Mouse (Mus musculus): ENCODE results near the gene Armcx5.
A peak's percentile ranks its signal among the peaks of the same experiment; 100 is the strongest.
"Not testable (repeated sequence)": the region's sequence is repeated elsewhere in the genome, so short reads cannot be mapped to it uniquely, and the experiment has no call there.

Gene Armcx5

DNA sequence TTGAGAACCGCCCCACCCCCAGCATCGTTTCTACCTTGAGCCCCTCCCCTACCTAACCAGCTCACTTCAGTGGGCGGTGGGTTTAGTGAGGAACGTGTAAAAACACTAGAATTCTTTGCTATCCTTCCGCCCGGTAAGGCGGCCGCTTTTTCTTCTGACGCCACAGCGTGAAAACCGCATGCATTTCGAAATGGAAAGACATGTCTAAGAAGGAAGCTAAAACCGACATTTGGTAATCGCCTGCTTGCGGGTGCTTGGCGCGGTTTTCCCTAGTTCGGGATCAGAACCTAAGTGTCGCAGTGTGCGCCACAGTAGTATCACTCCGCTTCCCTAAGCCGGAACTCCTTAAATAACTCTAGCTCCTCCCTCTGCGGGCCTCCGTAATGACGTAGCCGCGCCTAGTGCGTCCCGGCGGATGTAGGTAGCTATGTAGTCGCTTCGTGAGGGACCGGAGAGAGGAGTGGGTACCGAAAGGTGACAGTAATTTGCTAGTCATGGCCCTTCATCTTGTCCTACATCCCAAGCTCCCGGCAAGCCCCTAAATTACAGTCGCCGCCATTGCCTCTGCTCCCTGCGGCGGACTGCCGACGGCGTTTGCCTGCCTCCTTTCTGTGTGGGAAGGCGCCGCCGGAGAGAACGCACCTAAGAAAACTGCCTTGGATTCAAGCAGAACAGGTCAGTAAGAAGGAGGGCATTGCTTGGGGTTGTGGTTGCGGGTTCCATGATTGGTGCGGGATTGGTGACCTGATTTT, at the start of gene Armcx5, which contains the start of gene Gprasp1:
Gene Armcx5 (plus strand): TSS at position 430 of the 752 bp plus-strand sequence.
Gene Gprasp1 (plus strand): TSS at position 430 of the 752 bp plus-strand sequence.
- peak; percentile 69 to 82 for DNase-seq

DNA sequence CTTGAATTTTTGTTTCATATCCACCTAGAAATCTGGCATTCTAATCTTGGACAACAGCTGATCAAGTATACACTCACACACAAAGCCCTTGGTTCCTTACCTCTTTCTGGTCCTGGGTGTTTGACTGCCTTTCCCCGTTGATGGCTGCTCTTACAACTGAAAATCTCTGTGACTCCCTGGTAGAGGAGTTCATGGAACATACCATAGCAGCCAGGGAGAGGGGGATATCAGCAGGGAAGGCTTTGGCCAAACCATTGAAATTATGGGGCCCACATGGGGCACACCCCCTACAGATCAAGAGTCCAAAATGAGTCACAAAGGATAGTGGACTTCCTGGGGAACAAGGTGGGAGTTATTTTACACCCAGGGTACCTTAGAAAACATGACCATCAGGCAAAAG, 48.9 kb upstream of the Armcx5 start, which contains the start of gene Tcp11x2:
Gene Tcp11x2 (minus strand): TSS at position 158 of the 400 bp plus-strand sequence.
- DNase-seq: no peak

DNA sequence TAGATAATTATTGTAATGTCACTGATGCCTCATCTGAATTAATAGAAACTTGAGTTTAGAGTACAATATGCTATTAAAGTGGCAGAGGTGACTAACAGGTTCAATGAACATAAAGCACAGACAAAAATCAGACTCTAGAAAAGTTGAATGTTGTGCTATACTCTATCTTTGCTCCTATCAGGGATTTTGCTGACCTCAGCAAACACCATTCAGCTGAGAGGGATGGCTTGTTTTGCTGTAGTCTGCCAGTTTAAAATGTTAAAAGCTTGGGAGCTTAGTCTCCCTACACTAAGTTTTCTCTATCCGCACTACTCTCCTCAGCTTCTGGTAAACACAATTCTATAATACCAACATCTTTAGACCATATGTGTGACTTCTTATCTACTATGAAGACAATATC, 39.4 kb upstream of the Armcx5 start:
- DNase-seq: no peak

DNA sequence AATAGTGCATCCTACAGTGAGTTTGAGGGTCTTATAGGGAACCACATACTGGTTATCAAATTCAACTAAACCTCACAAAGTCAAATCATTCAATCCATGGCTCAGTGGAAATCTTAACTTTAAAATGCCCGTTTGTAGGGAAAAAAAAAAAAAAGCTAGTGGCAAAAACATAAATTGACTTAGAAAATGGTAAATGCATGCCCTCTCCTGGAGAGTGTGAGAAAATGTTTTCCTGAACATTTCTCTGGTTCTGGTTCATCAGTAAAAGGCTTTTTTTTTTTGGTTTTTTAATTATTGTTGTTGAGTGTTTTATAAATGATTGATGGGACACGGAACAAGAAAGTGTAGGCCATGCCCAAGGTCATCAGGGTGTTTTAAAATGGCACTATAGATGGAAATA, 38.2 kb upstream of the Armcx5 start:
- no peak for DNase-seq

DNA sequence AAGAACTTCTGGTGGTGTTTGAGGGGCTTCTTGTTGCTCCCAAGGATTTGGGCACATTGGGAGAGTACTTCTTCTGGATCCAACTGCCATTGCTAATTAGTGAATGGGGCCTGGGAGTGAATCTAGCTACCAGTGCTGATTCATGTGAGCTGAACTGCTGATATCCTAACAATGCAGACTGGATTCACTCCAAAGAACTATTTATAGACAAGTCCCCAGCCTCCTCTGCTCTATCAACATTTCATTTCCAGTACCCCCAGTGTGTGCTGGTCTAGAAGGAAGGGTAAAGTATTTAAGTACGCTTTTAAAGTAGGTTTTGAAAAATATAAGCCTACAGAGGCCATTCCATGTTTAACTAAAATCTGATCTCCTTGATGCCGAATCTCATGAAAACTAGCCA, 29.7 kb upstream of the Armcx5 start:
- no peak for DNase-seq

DNA sequence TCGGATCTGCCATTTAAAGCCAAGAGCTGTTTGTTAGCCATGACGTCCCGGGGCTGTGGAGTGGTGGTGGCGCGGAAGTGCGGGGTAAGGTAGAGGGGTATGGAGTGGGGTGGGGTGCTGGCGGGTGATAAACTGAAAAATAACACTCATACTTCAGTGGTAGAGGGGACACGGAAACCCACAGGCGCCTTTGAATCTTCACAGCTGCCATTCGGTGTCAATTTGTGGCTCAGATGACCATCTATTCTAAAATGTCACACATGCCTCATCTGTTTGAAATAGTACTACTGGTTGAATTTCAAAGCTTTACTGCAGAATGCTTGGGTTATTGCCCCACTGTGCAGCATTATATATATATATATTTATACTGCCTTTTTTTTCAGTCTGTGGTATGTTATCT, 17.4 kb upstream of the Armcx5 start, which contains the start of gene Tmsb15a:
Gene Tmsb15a (minus strand): TSS at position 101 of the 400 bp plus-strand sequence.
- DNase-seq: no peak

DNA sequence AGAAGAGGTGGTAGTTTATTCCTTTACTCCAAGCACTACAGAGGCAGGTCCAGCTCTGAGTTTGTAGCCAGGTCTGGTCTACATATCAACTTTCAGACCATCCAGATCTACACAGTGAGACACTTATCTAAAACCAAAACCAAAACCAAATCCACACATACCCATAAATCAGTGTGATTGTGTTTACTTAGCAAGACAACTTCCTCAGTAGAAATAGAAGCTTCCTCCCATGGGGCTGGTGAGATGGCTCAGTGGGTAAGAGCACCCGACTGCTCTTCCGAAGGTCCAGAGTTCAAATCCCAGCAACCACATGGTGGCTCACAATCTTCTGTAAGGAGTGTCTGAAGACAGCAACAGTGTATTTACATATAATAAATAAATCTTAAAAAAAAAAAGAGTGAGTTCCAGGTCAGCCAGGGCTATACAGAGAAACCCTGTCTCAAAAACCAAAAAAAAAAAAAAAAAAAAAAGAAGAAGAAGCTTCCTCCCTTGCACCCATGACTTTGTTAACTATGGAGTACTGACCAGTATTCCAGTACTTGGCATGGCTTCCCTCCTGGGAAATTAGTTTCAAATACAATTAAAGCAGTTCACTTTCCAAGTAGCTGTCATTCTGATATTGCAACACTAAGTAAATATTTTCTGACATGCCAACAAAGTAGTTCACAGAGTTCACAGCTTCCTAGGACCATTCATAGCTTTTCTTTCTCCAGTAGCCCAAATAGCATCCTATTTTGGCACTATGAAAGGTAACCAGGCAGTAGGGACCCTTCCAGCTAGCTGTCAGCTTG, 3.6 kb upstream of the Armcx5 start:
- no peak for DNase-seq

DNA sequence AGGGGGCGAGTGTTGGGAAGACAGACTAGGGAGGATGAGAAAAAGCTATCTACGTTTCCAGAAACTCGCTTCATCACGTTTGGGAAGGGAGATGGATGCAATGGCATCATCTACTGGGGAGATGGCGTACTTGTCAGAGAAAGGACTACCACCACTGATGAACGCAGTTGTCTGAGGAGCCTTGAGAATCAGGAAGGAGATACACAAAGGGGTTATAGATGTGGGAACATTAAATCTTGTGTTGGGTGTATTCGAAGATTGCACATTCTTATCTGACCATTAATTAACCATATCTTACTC, 473 bp downstream of the Armcx5 start:
- no peak for DNase-seq

DNA sequence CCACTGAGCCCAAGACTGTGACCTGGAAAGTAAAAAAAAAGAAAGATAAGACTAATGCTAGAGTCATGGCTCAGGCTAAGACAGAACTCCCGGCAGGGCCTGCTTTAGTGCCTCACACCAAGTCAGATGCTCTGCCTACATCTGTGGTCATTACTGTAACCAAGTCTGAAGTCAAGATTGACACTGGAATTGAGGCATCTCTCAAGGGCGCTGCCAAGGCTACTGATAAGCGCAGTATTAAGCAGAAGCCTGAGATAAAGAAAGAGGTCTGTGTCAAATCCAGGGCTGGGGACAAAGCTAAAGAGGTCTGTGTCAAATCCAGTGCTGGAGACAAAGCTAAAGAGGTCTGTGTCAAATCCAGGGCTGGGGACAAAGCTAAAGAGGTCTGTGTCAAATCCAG, 2.8 kb downstream of the Armcx5 start:
- DNase-seq: not testable (repeated sequence)

DNA sequence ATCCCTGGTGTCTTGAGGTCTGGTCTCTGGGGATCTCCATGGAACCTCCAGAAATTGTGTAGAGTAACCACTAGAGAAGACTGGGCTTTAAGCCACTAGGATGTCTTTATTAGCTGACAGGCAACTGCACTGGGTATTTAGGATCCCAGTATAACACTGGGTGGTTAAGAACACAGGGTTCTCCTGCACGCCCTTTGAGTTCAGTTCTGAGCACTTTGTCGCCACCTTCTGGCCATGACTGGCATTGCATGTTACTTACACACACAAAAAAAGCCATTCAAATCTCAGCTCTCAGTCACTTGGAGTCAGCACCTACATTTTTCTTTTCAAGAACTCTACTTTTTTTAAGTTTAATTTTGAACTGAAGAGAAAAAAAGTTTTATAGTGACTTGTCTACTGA, 10.3 kb downstream of the Armcx5 start:
- DNase-seq: peak; percentile 9 to 28

DNA sequence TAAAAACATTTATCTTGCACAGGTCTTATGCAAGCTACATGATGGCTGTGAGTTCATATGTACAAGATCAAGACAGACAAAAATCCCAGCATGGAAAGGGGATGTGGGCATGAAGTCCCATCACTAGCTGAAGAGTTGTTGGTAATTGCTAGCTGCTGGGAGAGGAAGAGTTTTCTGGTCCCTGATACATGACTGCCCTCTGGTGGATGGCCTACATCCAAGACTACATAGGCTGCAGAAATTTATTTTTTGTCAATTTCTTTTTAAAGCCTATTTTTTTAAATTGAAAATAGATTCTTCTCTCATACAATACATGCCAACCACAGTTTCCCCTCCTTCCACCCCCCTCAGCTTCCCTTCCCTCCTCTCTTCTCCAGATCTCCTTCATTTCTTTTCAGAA, 19.2 kb downstream of the Armcx5 start:
- DNase-seq: no peak

DNA sequence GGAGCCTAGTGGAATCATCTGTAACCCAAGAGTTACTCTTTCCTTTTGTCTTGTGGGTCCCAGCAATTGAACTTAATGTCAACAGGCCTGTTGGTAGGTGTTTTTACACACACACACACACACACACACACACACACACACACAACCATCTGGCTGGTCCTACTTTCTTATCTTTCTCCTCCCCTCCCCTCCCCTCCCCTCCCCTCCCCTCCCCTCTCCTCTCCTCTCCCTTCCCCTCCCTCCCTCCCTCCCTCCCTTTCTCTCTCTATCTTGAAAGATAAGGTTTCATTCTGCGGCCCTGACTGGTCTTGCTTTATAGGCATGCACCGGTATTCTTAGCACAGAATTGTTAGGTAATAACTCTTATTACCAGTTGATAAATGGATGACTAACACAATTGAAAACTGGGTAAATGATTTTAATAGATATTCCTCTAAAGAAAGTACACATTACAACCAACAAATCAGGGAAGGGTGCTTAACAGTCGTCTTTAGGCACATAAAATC, 25.6 kb downstream of the Armcx5 start:
- no peak for DNase-seq

DNA sequence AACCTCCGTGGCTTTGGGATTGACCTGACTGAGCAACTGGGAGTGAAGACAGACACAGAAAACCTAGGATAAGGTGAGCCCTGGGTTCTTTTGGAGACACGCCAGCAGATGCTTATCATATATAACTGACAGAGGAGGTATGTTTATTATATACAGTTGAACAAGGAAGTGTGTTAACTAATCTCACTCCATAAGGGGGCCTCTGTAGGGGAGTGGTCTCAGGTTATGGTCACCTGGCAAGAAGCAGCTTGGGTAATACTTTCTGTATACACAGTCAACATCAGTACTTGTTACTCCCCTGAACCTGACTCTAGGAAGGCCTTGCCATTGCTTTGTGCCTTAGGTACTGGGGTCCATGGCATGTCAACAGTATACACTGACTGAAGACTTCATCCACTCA, 26.0 kb downstream of the Armcx5 start:
- DNase-seq: no peak

DNA sequence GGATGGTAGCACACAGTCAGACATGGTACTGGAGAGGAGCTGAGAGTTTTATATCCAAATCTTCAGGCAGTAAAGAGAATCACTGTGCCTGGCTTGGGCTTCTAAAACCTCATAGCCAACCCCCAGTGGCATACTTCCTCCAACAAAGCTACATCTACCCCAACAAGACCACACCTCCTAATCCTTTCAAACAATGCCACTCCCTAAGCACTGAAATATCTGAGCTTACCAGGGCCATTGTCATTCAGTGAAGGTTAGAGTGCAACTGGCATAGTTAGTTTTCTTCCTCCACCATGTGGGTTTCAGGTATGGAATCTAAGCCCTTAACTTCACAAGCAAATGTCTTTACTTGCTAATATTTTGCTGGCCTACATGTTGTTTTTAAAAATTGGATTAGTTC, 49.0 kb downstream of the Armcx5 start:
- DNase-seq: no peak

DNA sequence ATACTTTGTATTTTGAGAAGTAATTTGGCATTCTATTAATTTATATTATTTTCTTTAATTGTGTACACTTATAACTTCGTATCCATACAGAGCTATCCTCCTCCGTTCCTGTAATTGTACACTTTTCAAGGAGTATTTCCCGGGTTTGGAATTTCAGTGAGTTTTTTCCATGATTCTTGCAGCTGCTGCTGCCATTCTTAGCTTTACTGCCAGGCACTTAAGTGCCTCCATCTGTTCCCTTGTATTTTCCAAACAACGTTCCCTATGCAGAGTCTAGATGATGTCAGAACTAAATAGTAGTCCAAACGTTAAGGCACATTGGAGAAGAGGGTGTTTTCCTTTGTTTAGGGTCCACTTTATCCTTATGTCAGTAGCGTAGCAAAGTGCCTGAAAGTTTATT, 49.8 kb downstream of the Armcx5 start:
- no peak for DNase-seq

DNA sequence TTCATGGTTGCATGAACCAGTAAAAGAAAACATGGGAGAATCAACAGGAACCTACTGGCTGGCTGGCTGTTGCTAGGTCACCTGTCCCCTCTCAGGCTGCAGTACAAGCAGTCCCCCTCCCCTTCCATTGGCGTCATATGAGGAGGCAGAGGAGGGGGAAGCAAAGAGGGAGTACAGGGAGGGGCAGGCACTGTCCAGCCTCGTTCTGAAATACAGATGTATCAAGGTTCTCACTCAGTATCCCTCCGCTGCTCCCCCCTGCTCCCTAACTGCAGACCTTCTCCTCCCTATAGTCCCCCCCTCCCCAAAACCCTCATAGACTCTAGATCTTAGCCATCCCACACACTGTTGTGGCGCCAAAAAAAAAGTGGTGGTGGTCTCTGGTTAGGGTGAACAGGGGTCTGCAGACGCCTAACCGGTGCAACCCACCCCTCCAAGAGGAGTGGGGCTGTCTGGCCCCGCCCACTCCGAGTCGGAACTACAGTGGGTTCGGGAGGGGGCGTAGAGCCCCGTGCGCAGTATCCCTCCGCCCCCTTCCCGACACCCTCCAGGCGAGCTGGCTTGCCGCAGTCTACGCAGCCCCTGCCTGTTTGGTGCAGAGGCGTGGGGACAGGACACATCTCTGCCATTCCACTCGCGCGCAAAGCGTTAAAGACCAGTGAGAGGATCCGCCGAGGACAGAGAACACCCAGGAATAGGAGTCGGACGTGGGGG, 53.2 kb downstream of the Armcx5 start:
- DNase-seq: peak; percentile 49 to 60

DNA sequence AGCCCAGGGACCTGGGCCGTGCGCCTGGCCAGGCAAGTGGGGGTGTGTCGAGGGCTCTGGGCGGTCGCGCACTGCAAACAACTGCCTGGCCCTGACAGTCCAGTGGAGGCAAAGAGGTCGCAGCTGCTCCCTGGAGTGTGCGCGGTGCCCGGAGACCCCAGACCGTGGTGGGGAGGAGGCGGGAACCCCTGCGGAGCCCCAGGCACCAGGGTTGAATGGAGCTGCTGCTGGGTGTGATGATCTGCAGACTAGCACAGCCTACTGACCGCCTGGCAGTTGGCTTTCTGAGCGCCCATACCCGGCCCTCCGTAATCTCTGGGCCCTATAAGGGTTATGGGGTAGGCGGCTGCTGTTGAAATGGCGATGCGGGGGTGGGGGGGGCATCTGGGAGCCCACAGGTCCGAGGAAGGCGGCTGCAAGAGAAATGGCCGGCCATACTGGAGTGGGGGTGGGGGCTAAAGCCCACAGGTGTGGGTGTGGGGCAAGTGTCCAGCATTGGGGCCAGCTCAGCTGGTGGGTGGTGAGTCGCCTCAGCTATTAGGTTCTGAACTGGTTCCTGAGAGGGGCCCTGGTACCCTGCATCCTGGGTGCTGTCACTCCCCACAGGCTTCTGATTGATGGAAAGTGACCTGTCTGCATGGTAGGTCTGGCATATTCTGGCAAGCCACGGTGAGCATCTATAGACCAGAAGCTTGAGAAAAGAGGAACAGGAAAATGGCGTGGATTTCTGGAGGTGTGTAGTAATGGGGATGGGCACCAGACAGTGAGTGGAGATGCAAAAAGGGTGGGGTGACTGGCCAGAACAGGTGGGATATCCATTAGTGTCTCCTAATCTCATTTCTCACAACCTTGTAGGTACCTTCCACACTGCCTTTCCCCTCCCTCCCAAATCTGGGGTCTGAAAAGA, 54.0 kb downstream of the Armcx5 start:
- peak; percentile 4 to 8 for DNase-seq

Measured in thymus, adult 18-20 months (tissue).